Mouse (Mus musculus) fibroblast of lung, adult 2 months (primary cell): ENCODE results near the gene Fastkd5.
A peak's percentile ranks its signal among the peaks of the same experiment; 100 is the strongest.
"Not testable (repeated sequence)": the region's sequence is repeated elsewhere in the genome, so short reads cannot be mapped to it uniquely, and the experiment has no call there.

Experiments
- DNase-seq: peaks from one replicate; pipeline ENCODE4 v3.0.0-alpha.2; 2011; ENCODE audit warnings: low read depth

The Fastkd5 gene

GRCm38 (mm10) chr2:130629839-130630203 is at the start of gene Fastkd5, which contains the start of gene Ubox5:
Gene Fastkd5, minus strand, starts transcription at chr2:130630027.
Gene Ubox5, minus strand, starts transcription at chr2:130630038.
- DNase-seq = peak; percentile 58

- no peak for DNase-seq
Observed at GRCm38 (mm10) chr2:130679154-130679553, 49.3 kb upstream of the Fastkd5 start.

- DNase-seq = no peak
Observed at GRCm38 (mm10) chr2:130677211-130677610, 47.4 kb upstream of the Fastkd5 start.

- peak; percentile 51 for DNase-seq
Observed at GRCm38 (mm10) chr2:130667559-130667958, 37.7 kb upstream of the Fastkd5 start, which contains the start of gene Itpa. Gene Itpa, plus strand, starts transcription at chr2:130667610.

- peak; percentile 93 for DNase-seq
Observed at GRCm38 (mm10) chr2:130664102-130664701, 34.4 kb upstream of the Fastkd5 start, which contains the start of gene Ddrgk1. Gene Ddrgk1, minus strand, starts transcription at chr2:130664659.

- no peak for DNase-seq
Observed at GRCm38 (mm10) chr2:130663342-130663741, 33.5 kb upstream of the Fastkd5 start.

GRCm38 (mm10) chr2:130658530-130658929 is 28.7 kb upstream of the Fastkd5 start:
- no peak for DNase-seq

- DNase-seq = no peak
Observed at GRCm38 (mm10) chr2:130657541-130657940, 27.7 kb upstream of the Fastkd5 start.

- DNase-seq = no peak
Observed at GRCm38 (mm10) chr2:130656536-130656935, 26.7 kb upstream of the Fastkd5 start.

- no peak for DNase-seq
Observed at GRCm38 (mm10) chr2:130655660-130656339, 26.0 kb upstream of the Fastkd5 start.

- no peak for DNase-seq
Observed at GRCm38 (mm10) chr2:130653760-130654159, 23.9 kb upstream of the Fastkd5 start.

- DNase-seq = no peak
Observed at GRCm38 (mm10) chr2:130653303-130653702, 23.5 kb upstream of the Fastkd5 start.

- DNase-seq = not testable (repeated sequence)
Observed at GRCm38 (mm10) chr2:130649028-130649427, 19.2 kb upstream of the Fastkd5 start.

- DNase-seq = no peak
Observed at GRCm38 (mm10) chr2:130645198-130645597, 15.4 kb upstream of the Fastkd5 start.

GRCm38 (mm10) chr2:130642684-130643369 is 13.0 kb upstream of the Fastkd5 start, which contains the start of gene Lzts3:
Gene Lzts3, minus strand, starts transcription at chr2:130642803.
- DNase-seq = peak; percentile 39

- DNase-seq = no peak
Observed at GRCm38 (mm10) chr2:130642197-130642660, 12.4 kb upstream of the Fastkd5 start.

GRCm38 (mm10) chr2:130641351-130642025 is 11.7 kb upstream of the Fastkd5 start:
- no peak for DNase-seq

GRCm38 (mm10) chr2:130639276-130639675 is 9.4 kb upstream of the Fastkd5 start:
- DNase-seq = no peak

- no peak for DNase-seq
Observed at GRCm38 (mm10) chr2:130638101-130638611, 8.3 kb upstream of the Fastkd5 start.

- no peak for DNase-seq
Observed at GRCm38 (mm10) chr2:130635847-130636246, 6.0 kb upstream of the Fastkd5 start.

GRCm38 (mm10) chr2:130634739-130635411 is 5.0 kb upstream of the Fastkd5 start:
- DNase-seq = no peak
